Mouse (Mus musculus) urinary bladder, adult 18-20 months (tissue): ENCODE data around the gene Pdcd6ip.
A peak's percentile ranks its signal among the peaks of the same experiment; 100 is the strongest.
"Not testable (repeated sequence)": the region's sequence is repeated elsewhere in the genome, so short reads cannot be mapped to it uniquely, and the experiment has no call there.

Source experiments
- DNase-seq, 2 experiments: peaks; one replicate each; pipeline ENCODE4 v3.0.0; 2022; ENCODE audit warnings: low spot score in 2 of 2, mixed read lengths in 2 of 2

Pdcd6ip gene

GRCm38 (mm10) chr9:113707481-113708360 lies at the start of gene Pdcd6ip:
Pdcd6ip (minus strand) TSS chr9:113708259.
- DNase-seq, result peak; percentile 87 to 91

- DNase-seq, result no peak
Observed at GRCm38 (mm10) chr9:113755888-113756719, 48.0 kb upstream of the Pdcd6ip start.

- DNase-seq, result no peak
Observed at GRCm38 (mm10) chr9:113749356-113749755, 41.3 kb upstream of the Pdcd6ip start.

GRCm38 (mm10) chr9:113743291-113743690 lies 35.2 kb upstream of the Pdcd6ip start:
- no peak for DNase-seq

- peak in 1 of 2 experiments; percentile 21 for DNase-seq
Observed at GRCm38 (mm10) chr9:113742361-113742794, 34.3 kb upstream of the Pdcd6ip start.

- DNase-seq, result peak; percentile 18 to 59
Observed at GRCm38 (mm10) chr9:113741637-113742137, 33.6 kb upstream of the Pdcd6ip start.

- peak; percentile 70 to 73 for DNase-seq
Observed at GRCm38 (mm10) chr9:113741108-113741636, 33.1 kb upstream of the Pdcd6ip start, which contains the start of gene Clasp2. Clasp2 (plus strand) TSS chr9:113741473.

- no peak for DNase-seq
Observed at GRCm38 (mm10) chr9:113738941-113739340, 30.9 kb upstream of the Pdcd6ip start.

- DNase-seq, result no peak
Observed at GRCm38 (mm10) chr9:113738021-113738420, 30.0 kb upstream of the Pdcd6ip start.

GRCm38 (mm10) chr9:113735920-113736319 lies 27.9 kb upstream of the Pdcd6ip start:
- no peak for DNase-seq

- no peak for DNase-seq
Observed at GRCm38 (mm10) chr9:113731540-113731939, 23.5 kb upstream of the Pdcd6ip start.

GRCm38 (mm10) chr9:113726991-113727680 lies 19.1 kb upstream of the Pdcd6ip start:
- no peak for DNase-seq

GRCm38 (mm10) chr9:113726131-113726530 lies 18.1 kb upstream of the Pdcd6ip start:
- DNase-seq, result no peak

GRCm38 (mm10) chr9:113725609-113726008 lies 17.6 kb upstream of the Pdcd6ip start:
- not testable (repeated sequence) for DNase-seq

GRCm38 (mm10) chr9:113724646-113725045 lies 16.6 kb upstream of the Pdcd6ip start:
- no peak for DNase-seq

GRCm38 (mm10) chr9:113719063-113719462 lies 11.0 kb upstream of the Pdcd6ip start:
- no peak for DNase-seq

GRCm38 (mm10) chr9:113710871-113711270 lies 2.8 kb upstream of the Pdcd6ip start:
- DNase-seq, result no peak

GRCm38 (mm10) chr9:113708361-113709280 lies 562 bp upstream of the Pdcd6ip start:
- no peak for DNase-seq

GRCm38 (mm10) chr9:113706841-113707240 lies 1.2 kb downstream of the Pdcd6ip start:
- DNase-seq, result no peak

- no peak for DNase-seq
Observed at GRCm38 (mm10) chr9:113706108-113706507, 2.0 kb downstream of the Pdcd6ip start.
